ENCODE assay signal across 9 mouse cellular contexts in genomic region chr4:153481361-153482234, GRCm38 (mm10). TPM values are rescaled to one million over a fixed set of nuclear protein-coding genes. Genes with fewer than 3 reads are reported as not detected.
A peak's percentile ranks its signal among the peaks of the same experiment; 100 is the strongest.
DNase-seq lines count a peak whose midpoint lies in the region; ATAC-seq and TF ChIP-seq lines count a peak whose summit lies in the region.
"Had no signal": no experiment of that assay in that cellular context is flagged by ENCODE, and none has a peak within 500 bp of the region (broad histone marks: within the 10 kb centered on the region; RNA-seq: fewer than 3 reads in every experiment).

No protein-coding gene starts in this region.

- TF ChIP-seq EP300 in stomach, postnatal 0 days (optimal IDR thresholded peaks at IDR 0.05) = no peak

- peak overlapping the region; percentile 84 for H3K4me2 ChIP-seq in limb, embryonic 14.5 days (replicated peaks; ENCODE audit: low read depth, low read length, severe bottlenecking)
- H3K4me2 ChIP-seq in stomach, postnatal 0 days (replicated peaks; ENCODE audit: low read depth) = peak overlapping the region; percentile 49

- under 1% methylated on average over 43 of the region's 71 CpGs for WGBS in limb, embryonic 14.5 days
- WGBS in stomach, postnatal 0 days = 2% methylated on average over 59 of the region's 71 CpGs

- no peak for TF ChIP-seq POLR2A in testis, adult 2 months (IDR thresholded peaks at IDR 0.05; ENCODE audit: control insufficient read depth, low read depth, low read length)
- TF ChIP-seq POLR2A in limb, embryonic 14.5 days (IDR thresholded peaks at IDR 0.05; ENCODE audit: borderline replicate concordance, extremely low read depth, insufficient read depth, insufficient read length) = no peak

- H3K4me1 ChIP-seq in testis, adult 2 months (ENCODE audit: control insufficient read depth, insufficient read depth, low read length) = peaks cover 18% of the 10 kb centered on the region
- H3K4me1 ChIP-seq in limb, embryonic 14.5 days (ENCODE audit: control insufficient read depth, insufficient read depth, low read length) = peaks cover 16% of the 10 kb centered on the region
- H3K4me1 ChIP-seq in stomach, postnatal 0 days (replicated peaks; ENCODE audit: control insufficient read depth, insufficient read depth) = no peaks in the 10 kb centered on the region

- intact Hi-C loops in gastrocnemius, adult 2 months (cut with DNase I) = no loop called here
- intact Hi-C loops in gastrocnemius, postnatal 36 days (cut with DNase I) = loop anchor here (10.0 kb wide), 2 partner anchors 307 to 957 kb away; no protein-coding TSS in a partner anchor

- H3K27me3 ChIP-seq in testis, adult 2 months (ENCODE audit: control insufficient read depth, insufficient read depth, low read length) = no peaks in the 10 kb centered on the region; the same call in none of the 2 replicates
- peaks cover 66% of the 10 kb centered on the region for H3K27me3 ChIP-seq in limb, embryonic 14.5 days (ENCODE audit: control insufficient read depth, insufficient read depth, low read length)
- H3K27me3 ChIP-seq in stomach, postnatal 0 days (ENCODE audit: control insufficient read depth, insufficient read depth, low read length) = peaks cover 27% of the 10 kb centered on the region

- no peak for ATAC-seq in limb, embryonic 14.5 days (ENCODE audit: low FRiP score, low read depth)
- 0 out of 2 replicates have a peak, but pooled peaks have one; percentile 11 for ATAC-seq in stomach, postnatal 0 days (ENCODE audit: low FRiP score, low TSS enrichment)
- ATAC-seq in erythroid progenitor cell, adult 5-6 weeks (replicated peaks; ENCODE audit: low FRiP score, poor library complexity, severe bottlenecking) = no peak

- no peak overlapping the region for H3K27ac ChIP-seq in gastrocnemius, adult 2 months
- H3K27ac ChIP-seq in testis, adult 2 months (ENCODE audit: control insufficient read depth, insufficient read depth, low read depth, low read length) = no peak overlapping the region
- H3K27ac ChIP-seq in limb, embryonic 14.5 days (replicated peaks; ENCODE audit: low read depth, low read length) = no peak overlapping the region
- no peak overlapping the region for H3K27ac ChIP-seq in stomach, postnatal 0 days (replicated peaks)

- H3K9ac ChIP-seq in limb, embryonic 14.5 days (ENCODE audit: low read depth, low read length, severe bottlenecking) = peak overlapping the region; percentile 43
- no peak overlapping the region for H3K9ac ChIP-seq in stomach, postnatal 0 days (ENCODE audit: low read length)

- no peak for DNase-seq in gastrocnemius, adult 2 months
- DNase-seq in gastrocnemius, postnatal 36 days = no peak
- no peak for DNase-seq in testis, postnatal 10 days (ENCODE audit: low spot score)
- no peak for DNase-seq in limb, embryonic 14.5 days (ENCODE audit: low spot score)
- no peak for DNase-seq in stomach, postnatal 0 days (ENCODE audit: low spot score)
- DNase-seq in testis, postnatal 14 days (ENCODE audit: low spot score) = no peak

- TF ChIP-seq CTCF in gastrocnemius, adult 2 months (IDR thresholded peaks at IDR 0.05) = no peak
- no peak for TF ChIP-seq CTCF in testis, adult 2 months (IDR thresholded peaks at IDR 0.05; ENCODE audit: control insufficient read depth, insufficient read depth, insufficient replicate concordance, low read depth, low read length)
- TF ChIP-seq CTCF in stomach, postnatal 0 days (IDR thresholded peaks at IDR 0.05; ENCODE audit: low read depth) = no peak

- H3K9me3 ChIP-seq in limb, embryonic 14.5 days (ENCODE audit: control insufficient read depth, low read length) = no peaks in the 10 kb centered on the region
- H3K9me3 ChIP-seq in stomach, postnatal 0 days (ENCODE audit: control insufficient read depth, low read length) = no peaks in the 10 kb centered on the region

- H3K4me3 ChIP-seq in gastrocnemius, adult 2 months = peak overlapping the region; percentile 54
- peak overlapping the region; percentile 29; the same call in 1 of the 2 replicates for H3K4me3 ChIP-seq in testis, adult 2 months (ENCODE audit: control insufficient read depth, low read depth, low read length)
- peak overlapping the region; percentile 45 for H3K4me3 ChIP-seq in limb, embryonic 14.5 days (replicated peaks; ENCODE audit: low read length)
- H3K4me3 ChIP-seq in stomach, postnatal 0 days (ENCODE audit: low read depth, low read length) = peak overlapping the region; percentile 27

- no peaks in the 10 kb centered on the region for H3K36me3 ChIP-seq in testis, adult 2 months (ENCODE audit: control insufficient read depth, insufficient read depth, low read length)
- no peaks in the 10 kb centered on the region for H3K36me3 ChIP-seq in limb, embryonic 14.5 days (ENCODE audit: control insufficient read depth, insufficient read depth, low read length)
- no peaks in the 10 kb centered on the region for H3K36me3 ChIP-seq in stomach, postnatal 0 days (ENCODE audit: control insufficient read depth, insufficient read depth, low read length)

RNA-seq across cellular contexts. Expression of gene Ajap1, which starts 1.0 kb away (rescaled TPM):
- total RNA-seq in gastrocnemius, adult 2 months (2021) = under 1 TPM in 1 of 2 experiments, not detected in 1; 0.42 TPM
- total RNA-seq in gastrocnemius, postnatal 36 days (2021) = under 1 TPM; 0.18 to 0.44 TPM
- not detected in 2 replicates for polyA plus RNA-seq in testis, adult 2 months (2012; rRNA removed)
- polyA plus RNA-seq in limb, embryonic 14.5 days (2012; rRNA removed) = 1.5 and 1.6 TPM in 2 replicates
- polyA plus RNA-seq in limb, embryonic 14.5 days (2014; fragmentation: Nextera tagmentation; extraction: Ambion mirVana) = 0.41 and 0.91 TPM in 2 replicates
- 0.24 and 0.33 TPM in 2 replicates for polyA plus RNA-seq in stomach, postnatal 0 days (2015; fragmentation: Nextera tagmentation; extraction: Ambion mirVana)
- total RNA-seq in erythroid progenitor cell, adult 5-6 weeks (2015; ENCODE audit: low replicate concordance) = not detected in 2 replicates
- not detected in 2 replicates for total RNA-seq in erythroid progenitor cell, adult 5-6 weeks (2017; ENCODE audit: low replicate concordance)
- total RNA-seq: common myeloid progenitor, adult 5-6 weeks had no signal
